Mouse (Mus musculus): ENCODE data around the gene Olfr1283. TPM values are rescaled to one million over a fixed set of nuclear protein-coding genes. Genes with fewer than 3 reads are reported as not detected.
"Not testable (repeated sequence)": the region's sequence is repeated elsewhere in the genome, so short reads cannot be mapped to it uniquely, and the experiment has no call there.

The Olfr1283 gene
- polyA plus RNA-seq (2015; fragmentation: Nextera tagmentation; extraction: Ambion mirVana): not detected in 2 replicates

DNA sequence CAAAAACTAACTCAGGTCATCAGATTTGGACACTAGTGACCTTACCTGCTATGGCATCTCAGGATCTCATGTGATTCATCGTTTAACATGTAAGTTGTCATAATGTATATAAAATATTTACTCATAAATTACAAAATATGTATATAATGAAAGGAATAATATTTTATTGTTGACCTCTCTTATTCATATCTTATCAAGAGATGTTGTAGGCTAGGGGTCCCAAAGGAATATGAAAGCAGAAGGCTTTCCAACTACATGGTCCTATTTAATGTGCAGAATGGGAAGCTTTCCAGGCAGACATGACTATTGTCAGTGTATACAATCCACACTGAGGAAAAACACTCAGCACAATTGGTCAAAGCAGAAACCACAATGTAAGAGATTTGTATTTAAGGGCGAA lies at the start of gene Olfr1283:
Olfr1283 (plus strand) TSS at position 301 of the 400 bp plus-strand sequence.
- Histone ChIP-seq H3K36me3 (ENCODE audit: control insufficient read depth, insufficient read depth) (no peaks in the 10 kb centered on the region), H3K4me2 (replicated peaks; ENCODE audit: low read depth) (no peak within 1 kb of the TSS), H3K9ac (ENCODE audit: low read depth, low read length) (no peak within 1 kb of the TSS), H3K27ac (ENCODE audit: low read depth, low read length) (no peak within 1 kb of the TSS), H3K9me3 (ENCODE audit: control insufficient read depth) (no peaks in the 10 kb centered on the region), H3K4me1 (replicated peaks; ENCODE audit: control insufficient read depth, insufficient read depth, low read length) (no peaks in the 10 kb centered on the region), H3K4me3 (ENCODE audit: low read depth, low read length) (no peak within 1 kb of the TSS), H3K27me3 (replicated peaks; ENCODE audit: control insufficient read depth, insufficient read depth, low read length) (no peaks in the 10 kb centered on the region)
- WGBS: 62% methylated on average over 2 of the region's 2 CpGs
- no peak for ATAC-seq
- no peak for TF ChIP-seq CTCF (IDR thresholded peaks at IDR 0.05; ENCODE audit: low read depth)

DNA sequence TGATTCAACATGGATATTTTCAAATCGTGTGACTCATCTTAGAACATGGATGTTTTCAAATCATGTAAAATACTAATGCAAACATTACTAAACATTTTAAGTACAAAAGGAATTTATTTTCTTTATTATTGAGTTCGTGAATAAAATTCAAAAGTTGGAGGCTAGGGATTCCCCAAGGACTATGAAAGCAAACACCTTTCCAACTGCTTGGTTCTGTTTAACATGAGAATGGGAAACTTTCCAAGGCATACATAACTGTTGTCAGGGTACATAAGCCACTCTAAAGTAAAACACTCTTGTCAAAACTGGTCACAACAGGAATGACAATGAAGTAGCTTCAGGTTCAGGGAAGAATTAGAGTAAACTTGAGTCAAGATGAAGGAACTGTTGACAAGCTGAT lies 40.4 kb upstream of the Olfr1283 start, which contains the start of gene Olfr1281:
Olfr1281 (plus strand) TSS at position 301 of the 400 bp plus-strand sequence.
- no peak within 1 kb of the TSS for H3K4me2 ChIP-seq (replicated peaks; ENCODE audit: low read depth)
- H3K27me3 ChIP-seq (replicated peaks; ENCODE audit: control insufficient read depth, insufficient read depth, low read length): no peaks in the 10 kb centered on the region
- WGBS: 71% methylated on average over 2 of the region's 2 CpGs
- H3K9ac ChIP-seq (ENCODE audit: low read depth, low read length): no peak within 1 kb of the TSS
- H3K36me3 ChIP-seq (ENCODE audit: control insufficient read depth, insufficient read depth): no peaks in the 10 kb centered on the region
- H3K4me3 ChIP-seq (ENCODE audit: low read depth, low read length): no peak within 1 kb of the TSS
- no peaks in the 10 kb centered on the region for H3K9me3 ChIP-seq (ENCODE audit: control insufficient read depth)
- no peaks in the 10 kb centered on the region for H3K4me1 ChIP-seq (replicated peaks; ENCODE audit: control insufficient read depth, insufficient read depth, low read length)
- no peak within 1 kb of the TSS for H3K27ac ChIP-seq (ENCODE audit: low read depth, low read length)
- no peak for TF ChIP-seq CTCF (IDR thresholded peaks at IDR 0.05; ENCODE audit: low read depth)
- ATAC-seq: no peak

DNA sequence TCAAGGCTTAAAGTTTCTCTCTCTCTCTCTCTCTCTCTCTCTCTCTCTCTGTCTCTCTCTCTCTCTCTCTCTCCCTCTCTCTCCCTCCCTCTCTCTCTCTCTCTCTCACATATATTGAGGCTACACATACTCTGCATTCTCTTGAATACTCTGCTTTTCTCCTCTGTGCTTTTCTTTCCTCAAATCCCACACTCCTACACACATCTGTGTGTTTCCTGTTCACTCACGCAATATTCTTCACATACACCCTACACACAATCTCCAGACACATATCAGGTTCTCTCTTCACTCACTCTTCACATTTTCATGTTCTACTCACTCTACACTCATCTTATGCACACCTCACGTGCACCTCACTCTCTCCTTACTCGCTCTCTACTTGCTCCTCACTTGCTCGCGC lies 32.9 kb upstream of the Olfr1283 start:
- H3K9me3 ChIP-seq (ENCODE audit: control insufficient read depth); ATAC-seq; H3K27ac ChIP-seq (ENCODE audit: low read depth, low read length); H3K4me3 ChIP-seq (ENCODE audit: low read depth, low read length); H3K36me3 ChIP-seq (ENCODE audit: control insufficient read depth, insufficient read depth); H3K4me2 ChIP-seq (replicated peaks; ENCODE audit: low read depth); H3K9ac ChIP-seq (ENCODE audit: low read depth, low read length); H3K4me1 ChIP-seq (replicated peaks; ENCODE audit: control insufficient read depth, insufficient read depth, low read length); H3K27me3 ChIP-seq (replicated peaks; ENCODE audit: control insufficient read depth, insufficient read depth, low read length): not testable (repeated sequence)
- 87% methylated on average over 5 of the region's 5 CpGs for WGBS

GRCm38 (mm10) chr2:111335976-111336375 lies 30.6 kb upstream of the Olfr1283 start, which contains the start of gene Olfr1282:
Olfr1282 (minus strand) TSS chr2:111336076.
- Histone ChIP-seq H3K36me3 (ENCODE audit: control insufficient read depth, insufficient read depth) (no peaks in the 10 kb centered on the region), H3K4me1 (replicated peaks; ENCODE audit: control insufficient read depth, insufficient read depth, low read length) (no peaks in the 10 kb centered on the region), H3K27me3 (replicated peaks; ENCODE audit: control insufficient read depth, insufficient read depth, low read length) (no peaks in the 10 kb centered on the region), H3K9me3 (ENCODE audit: control insufficient read depth) (no peaks in the 10 kb centered on the region), H3K4me3 (ENCODE audit: low read depth, low read length) (no peak within 1 kb of the TSS), H3K9ac (ENCODE audit: low read depth, low read length) (no peak within 1 kb of the TSS), H3K27ac (ENCODE audit: low read depth, low read length) (no peak within 1 kb of the TSS), H3K4me2 (replicated peaks; ENCODE audit: low read depth) (no peak within 1 kb of the TSS)
- TF ChIP-seq CTCF (IDR thresholded peaks at IDR 0.05; ENCODE audit: low read depth): no peak
- 73% methylated on average over 2 of the region's 2 CpGs for WGBS
- ATAC-seq: no peak

- no peak within 1 kb of the TSS for H3K27ac ChIP-seq (ENCODE audit: low read depth, low read length)
- no peak within 1 kb of the TSS for H3K4me3 ChIP-seq (ENCODE audit: low read depth, low read length)
- TF ChIP-seq CTCF (IDR thresholded peaks at IDR 0.05; ENCODE audit: low read depth): no peak
- no peaks in the 10 kb centered on the region for H3K27me3 ChIP-seq (replicated peaks; ENCODE audit: control insufficient read depth, insufficient read depth, low read length)
- no peak within 1 kb of the TSS for H3K9ac ChIP-seq (ENCODE audit: low read depth, low read length)
- H3K4me2 ChIP-seq (replicated peaks; ENCODE audit: low read depth): no peak within 1 kb of the TSS
- no peaks in the 10 kb centered on the region for H3K4me1 ChIP-seq (replicated peaks; ENCODE audit: control insufficient read depth, insufficient read depth, low read length)
- 68% methylated on average over 1 of the region's 1 CpGs for WGBS
- H3K9me3 ChIP-seq (ENCODE audit: control insufficient read depth): no peaks in the 10 kb centered on the region
- no peak for ATAC-seq
- H3K36me3 ChIP-seq (ENCODE audit: control insufficient read depth, insufficient read depth): no peaks in the 10 kb centered on the region
These were observed 8.6 kb downstream of the Olfr1283 start, which contains the start of gene Olfr1284 for GRCm38 (mm10) chr2:111375222-111375621. Olfr1284 (plus strand) TSS chr2:111375522.

Other genes starting within 250 kb of the Olfr1283 start
- gene Gm15130, start 213.9 kb upstream of the Olfr1283 start, polyA plus RNA-seq (2015; fragmentation: Nextera tagmentation; extraction: Ambion mirVana): not detected in 2 replicates
- not detected in 2 replicates for gene 4930430A15Rik, start 137.2 kb upstream of the Olfr1283 start, polyA plus RNA-seq (2015; fragmentation: Nextera tagmentation; extraction: Ambion mirVana)
- not detected in 2 replicates for gene Olfr1275, start 131.5 kb upstream of the Olfr1283 start, polyA plus RNA-seq (2015; fragmentation: Nextera tagmentation; extraction: Ambion mirVana)
- gene Olfr1276, start 112.3 kb upstream of the Olfr1283 start, polyA plus RNA-seq (2015; fragmentation: Nextera tagmentation; extraction: Ambion mirVana): not detected in 2 replicates
- not detected in 2 replicates for gene Olfr1277, start 92.7 kb upstream of the Olfr1283 start, polyA plus RNA-seq (2015; fragmentation: Nextera tagmentation; extraction: Ambion mirVana)
- not detected in 2 replicates for gene Olfr1278, start 76.7 kb upstream of the Olfr1283 start, polyA plus RNA-seq (2015; fragmentation: Nextera tagmentation; extraction: Ambion mirVana)
- not detected in 2 replicates for gene Olfr1279, start 66.2 kb upstream of the Olfr1283 start, polyA plus RNA-seq (2015; fragmentation: Nextera tagmentation; extraction: Ambion mirVana)
- not detected in 2 replicates for gene Olfr1280, start 52.8 kb upstream of the Olfr1283 start, polyA plus RNA-seq (2015; fragmentation: Nextera tagmentation; extraction: Ambion mirVana)
- gene Olfr1281, start 40.3 kb upstream of the Olfr1283 start, polyA plus RNA-seq (2015; fragmentation: Nextera tagmentation; extraction: Ambion mirVana): not detected in 2 replicates
- not detected in 2 replicates for gene Olfr1282, start 30.7 kb upstream of the Olfr1283 start, polyA plus RNA-seq (2015; fragmentation: Nextera tagmentation; extraction: Ambion mirVana)
- not detected in 2 replicates for gene Olfr1284, start 8.7 kb downstream of the Olfr1283 start, polyA plus RNA-seq (2015; fragmentation: Nextera tagmentation; extraction: Ambion mirVana)
- not detected in 2 replicates for gene Olfr1286, start 56.3 kb downstream of the Olfr1283 start, polyA plus RNA-seq (2015; fragmentation: Nextera tagmentation; extraction: Ambion mirVana)
- not detected in 2 replicates for gene Olfr1287, start 82.4 kb downstream of the Olfr1283 start, polyA plus RNA-seq (2015; fragmentation: Nextera tagmentation; extraction: Ambion mirVana)
- gene Olfr1288, start 107.3 kb downstream of the Olfr1283 start, polyA plus RNA-seq (2015; fragmentation: Nextera tagmentation; extraction: Ambion mirVana): not detected in 2 replicates
- not detected in 2 replicates for gene Olfr1289, start 114.0 kb downstream of the Olfr1283 start, polyA plus RNA-seq (2015; fragmentation: Nextera tagmentation; extraction: Ambion mirVana)
- gene Olfr1290, start 127.0 kb downstream of the Olfr1283 start, polyA plus RNA-seq (2015; fragmentation: Nextera tagmentation; extraction: Ambion mirVana): not detected in 2 replicates
- not detected in 2 replicates for gene Olfr1291-ps1, start 130.4 kb downstream of the Olfr1283 start, polyA plus RNA-seq (2015; fragmentation: Nextera tagmentation; extraction: Ambion mirVana)
- gene Olfr1293-ps, start 158.4 kb downstream of the Olfr1283 start, polyA plus RNA-seq (2015; fragmentation: Nextera tagmentation; extraction: Ambion mirVana): not detected in 2 replicates
- not detected in 2 replicates for gene Olfr1294, start 173.5 kb downstream of the Olfr1283 start, polyA plus RNA-seq (2015; fragmentation: Nextera tagmentation; extraction: Ambion mirVana)
- not detected in 2 replicates for gene Olfr1295, start 202.9 kb downstream of the Olfr1283 start, polyA plus RNA-seq (2015; fragmentation: Nextera tagmentation; extraction: Ambion mirVana)

Data from intestine, postnatal 0 days (tissue).